Mouse (Mus musculus) gastrocnemius, postnatal 10 days (tissue): ENCODE measurements around the gene Zbtb39. TPM values are rescaled to one million over a fixed set of nuclear protein-coding genes. Genes with fewer than 3 reads are reported as not detected.
"Not testable (repeated sequence)": the region's sequence is repeated elsewhere in the genome, so short reads cannot be mapped to it uniquely, and the experiment has no call there.

ENCODE experiments used
- DNase-seq: peaks from one replicate; pipeline ENCODE4 v3.0.0; 2021; ENCODE audit warnings: mixed read lengths
- total RNA-seq, 2 experiments: library from RNA; stranded (reverse); gene quantifications; 2 replicates each; pipeline ENCODE4 v1.2.3; 2021

Gene Zbtb39
- total RNA-seq, 2 experiments from 2014 or later, result 5.9 to 6.0 TPM

DNA sequence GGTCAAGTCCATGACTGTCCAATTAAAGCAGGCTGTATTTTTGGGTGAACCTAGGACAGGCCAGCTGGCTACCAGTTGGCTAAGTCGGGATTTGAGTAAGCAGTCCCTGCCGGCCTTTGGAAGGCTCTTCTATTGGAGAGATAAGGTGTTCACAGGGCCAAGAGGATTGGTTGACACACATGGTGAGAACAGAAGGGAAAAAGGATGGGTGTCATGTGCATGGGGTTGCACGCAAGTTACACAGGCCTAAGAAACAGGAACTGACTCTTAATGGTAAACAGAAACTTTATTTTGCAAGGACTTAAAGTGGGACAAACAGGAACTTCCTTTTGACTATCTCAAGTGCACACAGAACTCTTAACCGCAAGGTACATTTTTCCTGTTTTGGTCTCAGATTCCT is 2.4 kb upstream of the Zbtb39 start:
- no peak for DNase-seq

GRCm38 (mm10) chr10:127737552-127737951 is 1.8 kb upstream of the Zbtb39 start:
- DNase-seq, result no peak

DNA sequence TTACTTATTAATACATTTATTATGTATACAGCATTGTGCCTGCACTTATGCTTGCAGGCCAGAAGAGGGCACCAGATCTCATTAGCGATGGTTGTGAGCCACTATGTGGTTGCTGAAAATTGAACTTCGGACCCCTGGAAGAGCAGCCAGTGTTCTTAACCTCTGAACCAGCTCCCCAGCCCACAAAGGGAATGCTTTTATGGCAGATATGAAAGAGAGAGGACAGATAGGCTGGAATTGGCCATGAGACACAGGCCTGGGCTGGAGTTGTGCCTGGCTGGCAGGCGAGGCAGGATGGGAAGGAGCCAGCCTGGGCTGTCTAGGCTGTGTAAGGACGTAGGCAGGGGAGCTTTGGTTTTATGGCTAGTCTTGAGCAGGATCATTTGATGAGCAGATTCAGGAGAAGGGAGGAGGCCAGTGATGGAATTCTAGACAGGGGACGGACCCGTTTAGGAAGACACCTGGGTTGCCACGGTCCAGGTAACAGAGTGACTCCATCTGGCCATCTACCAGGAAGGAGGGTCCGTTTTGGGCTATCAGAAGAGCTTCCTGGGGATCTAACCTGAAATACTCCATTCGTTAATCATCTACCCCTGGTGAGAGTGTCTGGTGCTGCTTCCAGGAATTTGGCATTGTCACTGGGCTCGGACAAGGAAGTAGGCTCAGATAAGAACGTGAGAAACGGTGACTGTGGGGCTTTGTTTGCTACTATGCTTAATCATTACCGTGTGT is 1.0 kb upstream of the Zbtb39 start:
- no peak for DNase-seq

GRCm38 (mm10) chr10:127739661-127740161 is 373 bp downstream of the Zbtb39 start:
- DNase-seq, result no peak

GRCm38 (mm10) chr10:127744661-127745060 is 5.3 kb downstream of the Zbtb39 start:
- peak; percentile 59 for DNase-seq

GRCm38 (mm10) chr10:127745886-127746285 is 6.5 kb downstream of the Zbtb39 start:
- no peak for DNase-seq

DNA sequence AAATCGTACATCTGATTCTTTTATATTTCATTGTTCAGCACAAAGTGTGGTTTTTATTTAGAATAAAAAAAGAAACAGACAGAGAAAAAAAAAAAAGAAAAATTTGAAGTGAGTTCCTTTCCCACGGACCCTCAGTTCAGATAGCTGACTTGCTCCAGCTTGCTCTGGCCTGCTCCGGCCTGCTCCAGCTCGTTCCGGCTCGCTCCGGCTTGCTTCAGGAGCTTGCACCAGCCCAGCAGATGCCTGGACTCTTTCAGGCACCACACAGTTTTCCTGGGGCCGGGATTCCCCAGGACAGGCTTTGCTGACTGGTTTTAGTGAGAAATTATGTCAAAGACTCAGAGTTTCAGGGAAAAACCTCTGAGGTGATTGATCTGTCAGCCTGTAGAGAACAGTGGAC is 7.9 kb downstream of the Zbtb39 start:
- DNase-seq, result no peak

DNA sequence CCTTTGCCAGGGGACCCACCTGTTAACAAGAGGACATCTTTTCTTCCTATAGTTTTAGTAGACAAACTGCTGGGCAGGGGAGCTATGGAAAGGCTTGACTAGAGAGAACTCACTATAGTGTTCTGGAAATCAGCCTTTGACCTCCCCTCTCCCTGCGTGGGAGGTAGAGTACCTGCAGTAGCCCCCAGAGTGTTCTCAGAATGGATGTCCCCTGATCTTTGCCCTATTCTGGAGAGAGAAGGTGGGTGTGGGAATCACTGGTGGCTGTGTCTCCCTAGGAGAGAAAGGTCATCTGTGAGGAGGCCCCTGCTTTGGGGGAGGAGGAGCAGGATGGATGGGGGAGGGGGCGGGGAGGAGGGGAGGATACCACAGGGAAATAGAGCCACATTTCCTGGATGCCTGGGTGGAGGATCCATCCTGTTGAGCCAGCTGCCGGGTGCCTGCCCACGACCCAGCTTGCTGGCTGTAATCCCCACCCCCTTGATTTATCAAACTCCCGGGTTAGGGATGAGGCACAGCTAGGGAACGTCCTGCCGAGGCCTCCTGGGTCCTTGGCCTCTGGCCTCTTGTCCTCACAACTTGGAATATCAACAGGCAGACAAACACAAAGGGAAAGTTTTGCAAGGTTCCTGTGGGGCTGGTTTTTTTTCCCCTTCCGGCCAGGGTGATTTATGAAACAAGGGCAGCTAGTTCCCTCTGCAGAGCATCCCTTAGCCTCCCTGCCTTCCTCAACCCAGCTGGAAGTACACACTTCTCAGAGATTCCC is 9.7 kb downstream of the Zbtb39 start:
- no peak for DNase-seq

- no peak for DNase-seq
Measured at GRCm38 (mm10) chr10:127750136-127750777, 10.9 kb downstream of the Zbtb39 start.

- no peak for DNase-seq
Measured at GRCm38 (mm10) chr10:127751548-127751947, 12.2 kb downstream of the Zbtb39 start, which contains the start of gene Gpr182. TSS of gene Gpr182 (minus strand) at chr10:127751732.

- no peak for DNase-seq
Measured at GRCm38 (mm10) chr10:127754566-127755166, 15.3 kb downstream of the Zbtb39 start.

GRCm38 (mm10) chr10:127755246-127755645 is 15.9 kb downstream of the Zbtb39 start:
- no peak for DNase-seq

- DNase-seq, result no peak
Measured at GRCm38 (mm10) chr10:127755770-127756468, 16.6 kb downstream of the Zbtb39 start.

DNA sequence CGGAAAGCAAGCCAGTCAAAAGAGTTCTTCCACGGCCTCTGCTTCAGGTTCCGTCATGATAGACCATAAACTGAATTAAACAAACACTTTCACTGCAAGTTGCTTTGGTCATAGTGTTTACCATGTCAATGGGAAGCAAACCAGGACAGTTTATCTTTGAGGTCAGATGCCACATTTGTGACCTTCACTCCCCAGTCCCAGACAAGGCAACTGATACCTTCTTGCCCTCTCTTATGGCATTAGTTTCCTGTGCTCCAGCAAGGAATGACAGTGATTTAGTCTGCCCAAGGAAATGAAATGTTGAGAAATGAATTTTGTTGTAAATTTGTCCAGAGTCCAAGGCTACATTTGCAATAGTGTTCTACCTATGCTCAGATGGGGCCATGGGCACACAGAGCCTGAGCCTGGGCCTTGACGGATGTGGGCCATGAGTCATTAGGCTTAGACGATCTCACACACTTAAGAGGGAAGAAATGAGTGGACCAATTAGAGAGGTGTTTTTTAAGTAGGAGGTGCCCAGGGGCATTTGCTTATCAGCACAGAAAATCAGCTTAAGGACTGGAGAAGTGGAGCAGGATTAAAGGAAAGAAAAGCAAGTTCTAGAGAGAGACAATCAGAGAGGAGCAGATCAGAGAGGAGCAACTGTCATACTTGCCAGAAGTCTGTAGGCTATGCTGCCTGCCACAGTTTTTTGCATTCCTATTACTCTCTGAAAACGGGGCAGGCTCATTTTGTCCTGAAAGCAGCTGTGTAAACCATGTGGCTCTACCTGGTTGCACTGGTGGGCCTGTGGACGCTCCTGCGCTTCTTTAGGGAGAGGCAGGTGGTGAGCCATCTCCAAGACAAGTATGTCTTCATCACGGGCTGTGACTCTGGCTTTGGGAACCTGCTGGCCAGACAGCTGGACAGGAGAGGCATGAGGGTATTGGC is 20.1 kb downstream of the Zbtb39 start, which contains the start of the genes Rdh1 and Rdh16f1:
Rdh1 (plus strand) TSS at position 541 of the 930 bp plus-strand sequence.
Rdh16f1 (plus strand) TSS at position 607 of the 930 bp plus-strand sequence.
- no peak for DNase-seq

DNA sequence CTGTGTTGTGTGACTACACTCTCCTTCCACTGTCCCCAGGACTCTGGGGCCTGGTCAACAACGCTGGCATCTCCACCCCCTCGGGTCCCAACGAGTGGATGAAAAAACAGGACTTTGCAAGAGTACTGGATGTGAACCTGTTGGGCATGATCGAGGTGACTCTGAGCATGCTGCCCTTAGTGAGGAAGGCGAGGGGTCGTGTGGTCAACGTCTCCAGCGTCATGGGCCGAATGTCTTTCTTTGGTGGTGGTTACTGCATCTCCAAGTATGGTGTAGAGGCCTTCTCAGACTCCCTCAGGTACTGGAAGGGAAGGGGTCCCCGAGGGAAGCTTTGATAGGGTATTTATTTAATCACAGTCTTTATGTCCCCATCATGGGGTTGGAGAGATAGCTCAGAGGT is 23.6 kb downstream of the Zbtb39 start:
- DNase-seq, result not testable (repeated sequence)

GRCm38 (mm10) chr10:127763914-127764680 is 24.8 kb downstream of the Zbtb39 start:
- no peak for DNase-seq

DNA sequence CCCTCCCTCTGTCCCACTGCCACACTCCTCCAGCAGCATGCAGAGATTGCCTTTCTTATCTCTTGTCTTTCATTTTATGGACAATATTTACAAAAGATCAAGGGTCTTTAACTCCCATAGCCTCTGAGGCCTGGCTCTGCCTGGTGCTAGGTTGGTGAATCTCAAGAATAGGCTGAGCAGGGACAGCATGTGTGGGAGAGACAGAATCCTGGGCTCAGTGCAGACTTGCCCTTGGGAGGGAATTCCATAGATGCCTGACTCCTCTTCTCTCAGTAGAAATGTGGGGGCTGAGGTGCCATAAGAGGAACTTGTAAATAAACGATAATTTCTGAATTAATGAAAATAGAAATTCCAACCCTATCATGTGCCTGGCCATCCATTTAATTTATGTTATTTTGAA is 27.2 kb downstream of the Zbtb39 start:
- DNase-seq, result no peak

DNA sequence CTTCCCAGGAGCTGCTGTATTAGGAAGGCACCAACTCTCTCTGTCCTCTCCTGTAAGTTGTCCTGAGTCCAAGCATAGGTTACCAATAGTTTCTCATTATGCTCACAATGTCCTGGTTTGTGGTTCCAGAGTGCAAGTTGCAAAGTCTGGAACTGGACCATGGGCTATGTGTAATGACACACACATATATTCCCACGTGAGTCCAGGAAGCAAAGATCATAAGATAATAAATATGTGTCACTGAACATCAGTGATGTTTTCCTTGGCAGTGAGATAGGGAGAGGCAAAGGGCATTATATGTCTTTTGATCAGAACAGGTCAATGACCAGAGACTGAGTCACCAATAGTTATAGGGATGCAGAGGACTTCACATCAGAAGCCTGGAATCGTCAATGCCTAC is 36.7 kb downstream of the Zbtb39 start, which contains the start of gene Rdh9:
Rdh9 (plus strand) TSS at position 376 of the 400 bp plus-strand sequence.
- no peak for DNase-seq

GRCm38 (mm10) chr10:127782321-127782720 is 43.0 kb downstream of the Zbtb39 start:
- DNase-seq, result not testable (repeated sequence)
